Mouse (Mus musculus): ENCODE data around the gene Serhl. TPM values are rescaled to one million over a fixed set of nuclear protein-coding genes. Genes with fewer than 3 reads are reported as not detected.
"Not testable (repeated sequence)": the region's sequence is repeated elsewhere in the genome, so short reads cannot be mapped to it uniquely, and the experiment has no call there.

The Serhl gene
- 77.1 and 80.5 TPM in 2 replicates for polyA plus RNA-seq (2015; fragmentation: Nextera tagmentation; extraction: Ambion mirVana)

- Histone ChIP-seq H3K4me1 (ENCODE audit: control insufficient read depth, insufficient read depth, low read length) (0 out of 2 replicates have a peak, but pooled peaks cover 3% of the 10 kb centered on the region), H3K27me3 (ENCODE audit: control insufficient read depth, insufficient read depth, low read length) (peaks cover 12% of the 10 kb centered on the region), H3K9ac (ENCODE audit: low read length) (no peak within 1 kb of the TSS), H3K36me3 (ENCODE audit: control insufficient read depth, insufficient read depth) (no peaks in the 10 kb centered on the region), H3K27ac (ENCODE audit: low read length) (no peak within 1 kb of the TSS), H3K4me2 (ENCODE audit: low read depth, low read length) (no peak within 1 kb of the TSS), H3K4me3 (ENCODE audit: low read length) (no peak within 1 kb of the TSS), H3K9me3 (replicated peaks; ENCODE audit: control insufficient read depth, low read length) (no peaks in the 10 kb centered on the region)
- ATAC-seq (replicated peaks; ENCODE audit: extremely low read depth, insufficient read depth, low FRiP score): no peak
- 26% methylated on average over 7 of the region's 7 CpGs for WGBS
Observed at GRCm38 (mm10) chr15:83089429-83089605, at the start of gene Serhl. Gene Serhl (plus strand): TSS chr15:83089506.

DNA sequence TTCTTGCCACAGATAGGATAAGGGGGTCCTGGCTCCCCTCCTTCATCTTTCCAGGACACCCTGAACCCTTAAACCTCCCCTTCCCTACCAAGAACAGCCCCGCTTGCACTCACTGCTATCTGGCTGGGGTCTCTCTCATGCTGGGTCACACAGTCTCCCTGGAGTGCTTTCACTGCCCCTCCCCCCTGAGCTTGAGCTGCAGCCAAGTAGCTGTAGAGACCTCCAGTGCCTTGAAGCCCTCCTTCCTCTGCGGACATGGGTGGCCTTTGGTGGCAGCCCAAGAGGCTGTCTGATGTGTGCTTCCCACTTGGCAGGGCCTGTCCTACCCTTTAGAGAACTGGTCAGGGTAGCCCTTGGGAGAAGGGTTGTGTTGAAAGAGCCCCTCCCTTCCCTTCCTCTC is 49.1 kb upstream of the Serhl start:
- no peak for ATAC-seq (replicated peaks; ENCODE audit: extremely low read depth, insufficient read depth, low FRiP score)

GRCm38 (mm10) chr15:83042655-83043361 is 46.5 kb upstream of the Serhl start:
- Histone ChIP-seq H3K27me3 (ENCODE audit: control insufficient read depth, insufficient read depth, low read length) (no peaks in the 10 kb centered on the region), H3K4me2 (ENCODE audit: low read depth, low read length) (no peak overlapping the region), H3K9ac (ENCODE audit: low read length) (peak overlapping the region; percentile 52), H3K9me3 (replicated peaks; ENCODE audit: control insufficient read depth, low read length) (0 out of 2 replicates have a peak, but pooled peaks cover 7% of the 10 kb centered on the region), H3K27ac (ENCODE audit: low read length) (0 out of 2 replicates have a peak overlapping the region, but pooled peaks have one; percentile 23), H3K4me1 (ENCODE audit: control insufficient read depth, insufficient read depth, low read length) (peaks cover 26% of the 10 kb centered on the region), H3K4me3 (ENCODE audit: low read length) (no peak overlapping the region), H3K36me3 (ENCODE audit: control insufficient read depth, insufficient read depth) (no peaks in the 10 kb centered on the region)
- 19% methylated on average over 6 of the region's 6 CpGs for WGBS
- ATAC-seq (replicated peaks; ENCODE audit: extremely low read depth, insufficient read depth, low FRiP score): no peak; the same call in 1 of the 2 replicates

More for the DNA sequence above, 49.1 kb upstream of the Serhl start:
- 39% methylated on average over 2 of the region's 2 CpGs for WGBS
- Histone ChIP-seq H3K9ac (ENCODE audit: low read length) (no peak overlapping the region; the same call in 1 of the 2 replicates), H3K4me3 (ENCODE audit: low read length) (no peak overlapping the region), H3K27ac (ENCODE audit: low read length) (no peak overlapping the region), H3K4me1 (ENCODE audit: control insufficient read depth, insufficient read depth, low read length) (peaks cover 39% of the 10 kb centered on the region), H3K4me2 (ENCODE audit: low read depth, low read length) (no peak overlapping the region), H3K36me3 (ENCODE audit: control insufficient read depth, insufficient read depth) (no peaks in the 10 kb centered on the region), H3K27me3 (ENCODE audit: control insufficient read depth, insufficient read depth, low read length) (no peaks in the 10 kb centered on the region), H3K9me3 (replicated peaks; ENCODE audit: control insufficient read depth, low read length) (no peaks in the 10 kb centered on the region)

DNA sequence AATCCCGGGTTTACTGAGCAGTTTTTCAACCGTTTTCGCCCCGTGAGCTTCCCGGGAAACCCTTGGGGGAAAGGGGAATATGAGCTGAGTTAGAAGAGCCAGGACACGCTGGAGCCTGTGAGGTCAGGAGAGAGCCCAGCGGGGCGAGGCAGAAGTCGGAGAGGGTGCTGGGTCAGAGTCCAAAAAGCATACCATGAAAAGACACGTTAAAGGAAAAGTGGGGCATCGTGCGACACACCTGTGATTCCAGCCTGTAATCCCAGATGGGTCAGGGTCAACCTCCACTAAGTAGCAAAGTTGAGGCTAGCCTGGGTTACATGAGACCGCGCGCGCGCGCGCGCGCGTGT is 46.0 kb upstream of the Serhl start:
- 70% methylated on average over 22 of the region's 22 CpGs for WGBS
- Histone ChIP-seq H3K9ac (ENCODE audit: low read length) (peak overlapping the region; percentile 52; the same call in 1 of the 2 replicates), H3K36me3 (ENCODE audit: control insufficient read depth, insufficient read depth) (no peaks in the 10 kb centered on the region), H3K27ac (ENCODE audit: low read length) (no peak overlapping the region), H3K9me3 (replicated peaks; ENCODE audit: control insufficient read depth, low read length) (0 out of 2 replicates have a peak, but pooled peaks cover 7% of the 10 kb centered on the region), H3K27me3 (ENCODE audit: control insufficient read depth, insufficient read depth, low read length) (no peaks in the 10 kb centered on the region), H3K4me2 (ENCODE audit: low read depth, low read length) (no peak overlapping the region), H3K4me1 (ENCODE audit: control insufficient read depth, insufficient read depth, low read length) (peaks cover 22% of the 10 kb centered on the region), H3K4me3 (ENCODE audit: low read length) (no peak overlapping the region)
- ATAC-seq (replicated peaks; ENCODE audit: extremely low read depth, insufficient read depth, low FRiP score): no peak

DNA sequence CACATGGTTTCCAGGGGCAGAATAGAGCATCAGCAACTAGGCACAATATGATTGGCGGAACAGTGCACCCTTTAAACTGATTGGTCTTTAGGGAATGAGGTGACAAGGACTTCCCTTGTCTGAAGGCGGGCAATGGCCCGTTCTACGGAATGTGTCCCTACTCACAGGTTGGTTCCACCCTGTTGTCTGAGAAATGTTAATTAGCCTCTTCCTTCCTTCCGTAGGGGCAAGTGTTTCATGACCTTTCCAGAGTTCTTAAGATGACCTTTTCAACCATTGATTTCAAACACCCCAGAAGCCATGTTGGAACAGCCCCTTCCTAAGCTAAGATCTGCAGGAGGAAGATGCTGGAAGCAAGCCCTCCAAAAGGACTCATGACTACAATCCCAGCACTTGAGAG is 43.7 kb upstream of the Serhl start:
- not testable (repeated sequence) for H3K9me3 ChIP-seq (replicated peaks; ENCODE audit: control insufficient read depth, low read length); H3K9ac ChIP-seq (ENCODE audit: low read length); H3K36me3 ChIP-seq (ENCODE audit: control insufficient read depth, insufficient read depth); H3K4me3 ChIP-seq (ENCODE audit: low read length); H3K27ac ChIP-seq (ENCODE audit: low read length); H3K4me2 ChIP-seq (ENCODE audit: low read depth, low read length); H3K27me3 ChIP-seq (ENCODE audit: control insufficient read depth, insufficient read depth, low read length); ATAC-seq (replicated peaks; ENCODE audit: extremely low read depth, insufficient read depth, low FRiP score)
- 85% methylated on average over 5 of the region's 5 CpGs for WGBS
- H3K4me1 ChIP-seq (ENCODE audit: control insufficient read depth, insufficient read depth, low read length): peaks cover 12% of the 10 kb centered on the region

DNA sequence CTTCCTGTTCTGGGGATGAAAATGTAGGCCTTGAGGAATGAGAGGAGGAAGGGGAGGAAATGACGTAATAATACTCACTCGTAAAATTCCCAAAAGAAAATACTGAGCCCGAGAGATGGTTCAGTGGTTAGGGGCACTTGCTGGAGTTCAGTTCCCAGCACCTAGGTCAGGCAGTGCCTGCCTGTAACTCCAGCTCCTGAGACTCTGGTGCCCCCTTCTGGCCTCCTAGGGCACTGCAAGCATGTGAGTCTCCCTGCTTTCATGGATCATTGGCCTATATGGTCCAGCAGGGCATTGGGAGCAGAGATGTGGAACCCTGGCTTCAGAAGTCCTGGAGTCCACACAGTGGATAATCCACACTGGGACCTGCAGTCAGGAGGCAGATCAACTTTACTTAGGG is 43.0 kb upstream of the Serhl start:
- Histone ChIP-seq H3K4me1 (ENCODE audit: control insufficient read depth, insufficient read depth, low read length) (peaks cover 12% of the 10 kb centered on the region), H3K4me3 (ENCODE audit: low read length) (no peak overlapping the region), H3K9me3 (replicated peaks; ENCODE audit: control insufficient read depth, low read length) (0 out of 2 replicates have a peak, but pooled peaks cover 7% of the 10 kb centered on the region), H3K27ac (ENCODE audit: low read length) (no peak overlapping the region), H3K36me3 (ENCODE audit: control insufficient read depth, insufficient read depth) (no peaks in the 10 kb centered on the region), H3K9ac (ENCODE audit: low read length) (no peak overlapping the region), H3K4me2 (ENCODE audit: low read depth, low read length) (no peak overlapping the region), H3K27me3 (ENCODE audit: control insufficient read depth, insufficient read depth, low read length) (no peaks in the 10 kb centered on the region)
- 88% methylated on average over 3 of the region's 3 CpGs for WGBS
- ATAC-seq (replicated peaks; ENCODE audit: extremely low read depth, insufficient read depth, low FRiP score): no peak

DNA sequence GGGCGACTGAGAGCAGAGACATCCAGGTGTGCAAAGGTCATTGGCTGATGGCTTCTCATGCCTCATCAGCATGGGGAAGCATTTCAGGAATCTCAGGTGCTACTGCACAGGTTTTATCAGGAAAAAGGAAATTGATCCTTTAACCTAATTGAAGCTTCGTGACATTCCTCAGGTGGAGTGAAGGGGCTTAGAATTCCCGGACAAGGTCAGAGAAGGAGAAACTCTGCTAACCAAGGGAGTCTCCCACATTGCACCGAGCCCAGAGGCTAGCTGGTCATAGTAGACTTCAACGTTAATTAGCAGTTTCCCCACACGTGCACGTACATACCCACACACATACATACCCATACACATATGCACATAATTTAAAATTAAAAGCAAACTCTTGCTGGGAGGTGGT is 42.6 kb upstream of the Serhl start:
- no peak overlapping the region for H3K9ac ChIP-seq (ENCODE audit: low read length)
- no peak for ATAC-seq (replicated peaks; ENCODE audit: extremely low read depth, insufficient read depth, low FRiP score)
- no peak overlapping the region for H3K4me3 ChIP-seq (ENCODE audit: low read length)
- no peak overlapping the region for H3K4me2 ChIP-seq (ENCODE audit: low read depth, low read length)
- H3K9me3 ChIP-seq (replicated peaks; ENCODE audit: control insufficient read depth, low read length): 0 out of 2 replicates have a peak, but pooled peaks cover 7% of the 10 kb centered on the region
- peaks cover 12% of the 10 kb centered on the region for H3K4me1 ChIP-seq (ENCODE audit: control insufficient read depth, insufficient read depth, low read length)
- no peak overlapping the region for H3K27ac ChIP-seq (ENCODE audit: low read length)
- H3K27me3 ChIP-seq (ENCODE audit: control insufficient read depth, insufficient read depth, low read length): no peaks in the 10 kb centered on the region
- WGBS: 69% methylated on average over 7 of the region's 7 CpGs
- H3K36me3 ChIP-seq (ENCODE audit: control insufficient read depth, insufficient read depth): no peaks in the 10 kb centered on the region

GRCm38 (mm10) chr15:83052341-83053104 is 36.8 kb upstream of the Serhl start:
- Histone ChIP-seq H3K9ac (ENCODE audit: low read length) (no peak overlapping the region), H3K27me3 (ENCODE audit: control insufficient read depth, insufficient read depth, low read length) (no peaks in the 10 kb centered on the region; the same call in 1 of the 2 replicates), H3K27ac (ENCODE audit: low read length) (no peak overlapping the region), H3K36me3 (ENCODE audit: control insufficient read depth, insufficient read depth) (no peaks in the 10 kb centered on the region), H3K4me1 (ENCODE audit: control insufficient read depth, insufficient read depth, low read length) (peaks cover 19% of the 10 kb centered on the region), H3K9me3 (replicated peaks; ENCODE audit: control insufficient read depth, low read length) (no peaks in the 10 kb centered on the region; the same call in 1 of the 2 replicates), H3K4me2 (ENCODE audit: low read depth, low read length) (no peak overlapping the region), H3K4me3 (ENCODE audit: low read length) (no peak overlapping the region)
- WGBS: 69% methylated on average over 6 of the region's 6 CpGs
- no peak for ATAC-seq (replicated peaks; ENCODE audit: extremely low read depth, insufficient read depth, low FRiP score)

- WGBS: 30% methylated on average over 11 of the region's 11 CpGs
- no peaks in the 10 kb centered on the region; the same call in 1 of the 2 replicates for H3K27me3 ChIP-seq (ENCODE audit: control insufficient read depth, insufficient read depth, low read length)
- no peaks in the 10 kb centered on the region; the same call in 1 of the 2 replicates for H3K9me3 ChIP-seq (replicated peaks; ENCODE audit: control insufficient read depth, low read length)
- peaks cover 20% of the 10 kb centered on the region for H3K4me1 ChIP-seq (ENCODE audit: control insufficient read depth, insufficient read depth, low read length)
- H3K4me3 ChIP-seq (ENCODE audit: low read length): no peak overlapping the region
- H3K9ac ChIP-seq (ENCODE audit: low read length): 0 out of 2 replicates have a peak overlapping the region, but pooled peaks have one; percentile 2
- ATAC-seq (replicated peaks; ENCODE audit: extremely low read depth, insufficient read depth, low FRiP score): no peak
- no peaks in the 10 kb centered on the region for H3K36me3 ChIP-seq (ENCODE audit: control insufficient read depth, insufficient read depth)
- H3K27ac ChIP-seq (ENCODE audit: low read length): no peak overlapping the region
- no peak overlapping the region for H3K4me2 ChIP-seq (ENCODE audit: low read depth, low read length)
Observed at GRCm38 (mm10) chr15:83053261-83053660, 36.0 kb upstream of the Serhl start.

Data from heart, embryonic 16.5 days (tissue).